Mouse (Mus musculus): ENCODE measurements around the gene Blm.

Blm gene

DNA sequence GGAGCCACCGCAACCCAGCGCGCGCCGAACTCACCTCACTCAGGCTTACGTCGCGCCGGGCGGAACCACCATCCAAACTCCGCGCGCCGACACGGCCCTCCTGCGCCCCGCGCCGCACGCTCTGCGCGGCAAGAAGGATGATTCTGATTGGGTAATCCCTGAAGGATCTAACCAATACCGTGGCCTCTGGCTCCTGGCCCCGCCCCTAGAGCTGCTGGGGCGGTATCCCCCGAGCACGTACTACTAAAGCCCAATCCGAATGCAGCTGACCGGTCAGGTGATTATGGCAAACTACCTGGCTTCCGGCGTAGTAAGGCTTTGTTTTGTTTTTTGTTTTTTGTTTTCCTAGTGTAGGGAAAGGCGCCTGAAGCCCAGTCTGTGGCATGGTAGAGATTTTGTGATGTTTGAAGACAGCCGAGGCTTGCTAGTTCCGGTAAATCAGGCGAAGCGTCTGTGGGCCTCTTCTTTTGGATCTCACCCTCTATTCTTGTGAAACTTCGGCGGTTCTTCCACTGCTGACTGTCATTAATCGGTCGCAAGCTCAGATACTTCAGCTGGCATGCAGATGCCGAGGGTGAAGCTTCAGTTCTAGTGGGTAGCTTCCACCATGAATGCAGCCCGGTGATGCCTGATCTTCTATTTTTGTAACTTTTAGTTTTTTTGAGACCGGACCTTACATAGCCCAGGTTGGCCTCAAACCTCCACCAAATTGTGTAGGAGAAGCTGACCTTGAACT, at the start of gene Blm:
TSS of gene Blm (minus strand) at position 111 of the 736 bp plus-strand sequence.
- peak; percentile 95 for DNase-seq (ENCODE audit: low read depth, low spot score)

- peak; percentile 43 for DNase-seq (ENCODE audit: low read depth, low spot score)
Observed at GRCm38 (mm10) chr7:80583981-80584380, 49.1 kb upstream of the Blm start.

DNA sequence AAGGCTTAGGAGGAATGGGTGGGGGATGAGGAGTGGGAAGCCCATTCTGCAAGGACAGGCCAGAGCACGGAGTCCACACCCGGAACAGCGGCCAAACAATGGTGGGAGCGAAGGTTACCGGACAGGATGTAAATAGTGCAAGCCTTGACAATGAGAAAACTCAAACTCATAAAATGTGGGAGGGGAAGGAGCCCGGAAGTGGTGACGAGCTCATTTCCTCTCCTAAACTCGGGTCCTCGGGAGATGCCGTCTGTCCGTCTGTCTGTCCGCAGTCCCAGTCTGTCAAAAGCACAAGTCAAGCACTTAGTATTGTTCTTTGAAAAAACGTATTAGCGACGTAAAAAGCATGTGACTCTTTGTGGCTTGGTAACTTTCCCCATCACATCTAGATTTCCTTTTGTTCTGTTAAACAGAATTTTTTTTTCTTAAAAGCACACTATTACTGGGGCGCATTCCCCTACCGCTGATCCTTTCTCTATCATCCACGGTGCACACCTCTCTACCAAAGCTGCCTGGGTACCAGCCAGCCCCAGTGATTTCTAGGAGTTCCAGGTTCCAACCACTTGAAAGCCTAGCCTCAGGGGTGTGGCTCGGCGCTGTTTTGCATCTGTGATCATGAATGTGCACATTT, 48.0 kb upstream of the Blm start:
- no peak for DNase-seq (ENCODE audit: low read depth, low spot score)

- no peak for DNase-seq (ENCODE audit: low read depth, low spot score)
Observed at GRCm38 (mm10) chr7:80580368-80580767, 45.4 kb upstream of the Blm start.

GRCm38 (mm10) chr7:80577417-80577980, 42.6 kb upstream of the Blm start:
- DNase-seq (ENCODE audit: low read depth, low spot score) = peak; percentile 32

- DNase-seq (ENCODE audit: low read depth, low spot score) = no peak
Observed at GRCm38 (mm10) chr7:80576626-80577025, 41.7 kb upstream of the Blm start.

GRCm38 (mm10) chr7:80575750-80576149, 40.8 kb upstream of the Blm start:
- no peak for DNase-seq (ENCODE audit: low read depth, low spot score)

GRCm38 (mm10) chr7:80573076-80573475, 38.2 kb upstream of the Blm start:
- no peak for DNase-seq (ENCODE audit: low read depth, low spot score)

DNA sequence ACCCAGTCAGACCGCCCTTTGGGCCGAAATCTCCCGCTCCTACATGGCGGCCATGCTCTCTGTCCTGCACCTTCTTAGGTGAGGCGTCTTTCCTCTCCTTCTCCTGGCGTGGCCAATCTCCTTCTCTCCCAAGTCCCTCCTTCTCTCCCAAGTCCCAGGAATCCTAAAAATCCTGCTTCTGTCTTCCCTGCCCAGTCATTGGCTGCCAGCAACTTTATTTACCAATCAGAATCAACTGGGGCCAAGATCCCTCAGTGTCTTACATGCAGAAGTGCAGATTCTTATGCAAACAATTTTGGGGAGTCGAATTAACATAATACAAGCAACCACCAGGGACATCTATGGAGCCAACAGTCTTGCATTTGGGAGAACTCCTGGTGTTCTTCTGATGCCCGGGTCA, 33.1 kb upstream of the Blm start:
- no peak for DNase-seq (ENCODE audit: low read depth, low spot score)

DNA sequence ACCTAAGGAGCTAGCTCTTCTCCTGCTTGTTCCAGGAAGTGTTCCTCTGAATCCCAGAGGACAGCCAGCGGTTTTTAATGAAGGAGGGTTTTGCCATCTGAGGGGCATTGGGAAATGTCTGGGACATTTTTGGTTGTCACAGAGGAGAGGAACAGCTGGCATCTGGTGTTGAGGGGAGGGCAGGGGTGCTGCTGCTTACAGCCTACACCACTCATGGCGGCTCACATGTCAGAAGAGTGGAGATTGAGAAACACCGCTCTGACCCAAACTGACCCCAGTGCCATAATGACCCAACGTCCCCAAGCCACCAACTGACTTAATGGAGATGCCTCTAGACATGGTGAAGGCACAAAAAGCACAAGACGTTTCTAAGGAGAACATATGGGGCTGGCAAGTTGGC, 27.0 kb upstream of the Blm start:
- no peak for DNase-seq (ENCODE audit: low read depth, low spot score)

- no peak for DNase-seq (ENCODE audit: low read depth, low spot score)
Observed at GRCm38 (mm10) chr7:80561271-80561670, 26.4 kb upstream of the Blm start.

DNA sequence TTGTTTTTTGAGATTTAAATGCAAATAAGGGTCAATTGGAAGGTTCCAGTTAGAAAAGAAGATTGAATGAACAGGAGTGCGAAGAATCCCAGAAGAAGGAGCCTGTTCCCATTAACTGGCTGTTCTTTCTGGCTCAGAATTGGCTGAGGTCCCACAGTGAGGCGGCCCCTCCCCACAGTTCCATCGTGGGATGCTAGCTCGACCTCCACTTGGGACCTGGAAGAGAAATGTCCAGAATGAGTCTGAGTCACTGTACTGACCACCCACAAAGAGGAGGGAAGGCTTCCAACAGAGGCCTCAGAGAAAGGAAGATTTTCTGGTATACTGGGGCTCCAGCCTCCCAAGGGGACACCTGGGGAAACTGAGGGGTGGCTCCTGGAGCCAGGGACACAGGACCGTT, 23.7 kb upstream of the Blm start:
- DNase-seq (ENCODE audit: low read depth, low spot score) = no peak

DNA sequence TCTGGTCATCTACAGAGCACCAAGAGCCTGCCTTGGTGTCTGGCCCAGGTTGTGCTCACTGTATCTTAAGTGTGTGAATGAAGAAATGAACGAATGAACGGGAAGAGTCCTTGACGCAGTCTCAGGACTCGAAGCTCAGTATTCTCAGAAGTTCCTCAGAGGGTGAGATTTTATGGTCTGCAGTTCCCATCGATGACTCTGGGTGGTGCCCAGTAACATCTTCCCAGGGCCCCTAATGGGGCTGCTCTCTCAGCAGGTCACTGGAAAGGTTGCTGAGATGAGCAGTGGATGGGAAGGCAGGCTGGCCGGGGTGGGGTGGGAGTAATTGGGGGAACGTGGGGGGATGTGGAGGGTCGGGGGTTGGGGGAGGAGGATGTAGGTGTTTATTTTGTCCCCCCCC, 23.2 kb upstream of the Blm start:
- no peak for DNase-seq (ENCODE audit: low read depth, low spot score)

DNA sequence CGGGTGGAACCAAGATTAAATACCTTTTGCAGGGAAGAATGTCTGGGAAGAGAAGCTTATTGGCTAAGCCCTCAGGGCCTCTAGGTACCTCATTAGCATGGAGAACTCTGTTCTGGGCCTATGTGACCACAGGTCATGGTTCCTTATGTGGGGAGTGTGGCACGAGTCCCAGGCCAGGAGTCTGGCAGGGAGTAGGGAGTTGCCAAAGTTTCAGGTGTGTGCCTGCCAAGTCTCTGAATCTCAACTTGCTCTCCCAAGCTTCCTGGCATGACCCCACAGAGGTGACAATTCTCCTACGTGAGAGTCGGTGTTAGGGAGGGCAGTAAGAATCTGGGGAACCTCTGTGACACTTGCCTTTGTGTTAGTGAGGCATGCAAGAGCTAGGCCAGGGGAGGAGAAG, 22.2 kb upstream of the Blm start:
- no peak for DNase-seq (ENCODE audit: low read depth, low spot score)

GRCm38 (mm10) chr7:80556166-80556565, 21.2 kb upstream of the Blm start:
- no peak for DNase-seq (ENCODE audit: low read depth, low spot score)

GRCm38 (mm10) chr7:80555146-80555545, 20.2 kb upstream of the Blm start:
- no peak for DNase-seq (ENCODE audit: low read depth, low spot score)

- DNase-seq (ENCODE audit: low read depth, low spot score) = no peak
Observed at GRCm38 (mm10) chr7:80554180-80555021, 19.5 kb upstream of the Blm start.

DNA sequence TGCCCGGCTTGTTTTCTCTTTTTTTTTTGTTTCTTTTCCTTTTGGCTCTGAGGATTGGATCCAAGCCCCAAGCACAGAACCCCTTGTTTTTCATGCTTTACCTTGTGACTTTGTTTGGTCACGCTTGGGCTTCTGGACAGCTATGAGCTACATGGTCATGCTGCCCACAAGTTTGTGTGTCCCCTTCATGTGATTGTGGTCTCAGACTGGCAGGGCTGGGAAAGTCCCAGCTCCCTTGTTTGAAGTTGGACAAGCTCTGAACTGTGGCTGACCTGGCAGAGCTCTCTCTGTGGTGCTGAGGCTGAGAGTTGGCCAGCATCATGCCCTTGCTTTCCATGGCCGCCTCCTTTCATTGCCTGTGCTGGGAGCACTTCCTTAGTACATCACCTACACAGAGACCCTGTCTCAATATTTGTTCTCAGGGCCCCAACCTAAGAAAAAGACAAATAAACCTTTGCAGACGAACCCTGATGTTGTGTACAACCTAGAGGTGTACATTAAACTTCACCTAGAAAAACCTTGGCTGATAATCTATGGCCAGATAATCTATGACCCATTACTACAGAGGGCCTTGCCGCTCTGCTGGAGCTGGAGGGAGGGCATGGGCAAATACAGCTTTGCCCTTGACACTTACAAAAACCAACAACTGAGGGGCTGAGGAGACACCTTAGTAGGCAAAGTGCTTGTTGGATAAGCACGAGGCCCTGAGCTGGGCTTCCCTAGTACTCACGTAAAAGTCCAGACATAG, 13.8 kb upstream of the Blm start:
- no peak for DNase-seq (ENCODE audit: low read depth, low spot score)

GRCm38 (mm10) chr7:80542139-80542831, 7.4 kb upstream of the Blm start:
- DNase-seq (ENCODE audit: low read depth, low spot score) = no peak

DNA sequence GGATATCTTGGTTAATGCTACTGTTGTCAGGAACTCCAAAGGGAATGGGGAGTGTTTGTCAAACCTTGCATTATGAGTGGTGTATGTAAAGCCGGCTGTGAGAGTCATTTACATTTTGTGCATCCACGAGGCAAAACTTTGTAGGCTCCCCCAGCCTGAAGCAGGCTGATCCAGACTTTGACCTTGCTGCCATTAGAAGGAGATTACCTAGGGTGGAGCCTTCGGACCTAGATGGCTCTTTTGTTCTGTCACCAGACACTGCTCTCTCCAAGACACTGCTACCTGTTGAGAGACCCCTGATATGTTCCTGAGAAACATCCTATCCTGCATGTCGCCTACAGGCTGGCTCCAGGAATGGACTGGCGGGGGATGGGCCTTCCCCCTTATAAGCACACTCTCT, 4.7 kb upstream of the Blm start:
- no peak for DNase-seq (ENCODE audit: low read depth, low spot score)
